24 mouse cellular contexts compared by ENCODE assay signal in genomic region chr3:36263873-36264272, GRCm38 (mm10). TPM values are rescaled to one million over a fixed set of nuclear protein-coding genes. Genes with fewer than 3 reads are reported as not detected.
A peak's percentile ranks its signal among the peaks of the same experiment; 100 is the strongest.
DNase-seq lines count a peak whose midpoint lies in the region; ATAC-seq and TF ChIP-seq lines count a peak whose summit lies in the region.
"Had no signal": no experiment of that assay in that cellular context is flagged by ENCODE, and none has a peak within 500 bp of the region (broad histone marks: within the 10 kb centered on the region; RNA-seq: fewer than 3 reads in every experiment).

No protein-coding gene starts in this region.

- H3K4me1 ChIP-seq in lung, embryonic 14.5 days (ENCODE audit: insufficient read depth) = no peaks in the 10 kb centered on the region
- H3K4me1 ChIP-seq: embryonic facial prominence, embryonic 10.5 days; limb, embryonic 10.5 days; liver, embryonic 15.5 days; midbrain, embryonic 10.5 days had no signal

- H3K9ac ChIP-seq in lung, embryonic 14.5 days = no peak overlapping the region
- H3K9ac ChIP-seq: hindbrain, embryonic 13.5 days; liver, embryonic 15.5 days had no signal

- no peak for TF ChIP-seq CTCF in lung, embryonic 14.5 days (IDR thresholded peaks at IDR 0.05; ENCODE audit: low read depth)
- no peak for TF ChIP-seq CTCF in brain, embryonic 14.5 days (IDR thresholded peaks at IDR 0.05; ENCODE audit: borderline replicate concordance, extremely low read depth, insufficient read depth, insufficient read length)

- WGBS in lung, embryonic 14.5 days = 56% methylated on average over 11 of the region's 11 CpGs

- 0 out of 2 replicates have a peak, but pooled peaks have one; percentile 44 for ATAC-seq in lung, embryonic 14.5 days (ENCODE audit: insufficient read depth)

- no peaks in the 10 kb centered on the region for H3K36me3 ChIP-seq in lung, embryonic 14.5 days (ENCODE audit: insufficient read depth)
- H3K36me3 ChIP-seq: embryonic facial prominence, embryonic 10.5 days; hindbrain, embryonic 13.5 days; limb, embryonic 10.5 days; liver, embryonic 15.5 days; midbrain, embryonic 10.5 days had no signal

- H3K4me3 ChIP-seq in lung, embryonic 14.5 days (ENCODE audit: low read depth, low read length) = no peak overlapping the region
- H3K4me3 ChIP-seq: embryonic facial prominence, embryonic 10.5 days; hindbrain, embryonic 13.5 days; limb, embryonic 10.5 days; liver, embryonic 15.5 days; midbrain, embryonic 10.5 days had no signal

- H3K27me3 ChIP-seq in lung, embryonic 14.5 days (ENCODE audit: insufficient read depth, low read length) = no peaks in the 10 kb centered on the region
- H3K27me3 ChIP-seq: hindbrain, embryonic 13.5 days; liver, embryonic 15.5 days had no signal

- H3K27ac ChIP-seq in lung, embryonic 14.5 days (ENCODE audit: low read depth) = no peak overlapping the region
- H3K27ac ChIP-seq: embryonic facial prominence, embryonic 10.5 days; hindbrain, embryonic 13.5 days; limb, embryonic 10.5 days; liver, embryonic 15.5 days; midbrain, embryonic 10.5 days had no signal

- peak; percentile 59 for DNase-seq in lung, embryonic 14.5 days
- DNase-seq in lung, postnatal 36 days = no peak
- peak; percentile 13 for DNase-seq in brain, adult 2 months (ENCODE audit: low read depth, low spot score)
- peak; percentile 61 for DNase-seq in brain, embryonic 14.5 days (ENCODE audit: low read depth)
- peak; percentile 31 for DNase-seq in lung, postnatal 10 days
- no peak for DNase-seq in c-Kit-positive CD71-positive TER-119-positive erythroid progenitor cells, embryonic 14.5 days (ENCODE audit: low spot score)
- no peak for DNase-seq in urinary bladder, postnatal 25 days (ENCODE audit: low spot score)
- DNase-seq: adrenal gland, adult 2 months; cerebellum, adult 9-10 months; kidney, adult 18-20 months; kidney, postnatal 4 days; liver; right cerebral cortex, postnatal 25 days; thymus, postnatal 14 days had no signal

- H3K4me2 ChIP-seq in lung, embryonic 14.5 days = no peak overlapping the region
- H3K4me2 ChIP-seq: hindbrain, embryonic 13.5 days; liver, embryonic 15.5 days had no signal

- no peaks in the 10 kb centered on the region for H3K9me3 ChIP-seq in lung, embryonic 14.5 days (ENCODE audit: low read depth, low read length)
- H3K9me3 ChIP-seq: embryonic facial prominence, embryonic 10.5 days; hindbrain, embryonic 13.5 days; limb, embryonic 10.5 days; liver, embryonic 15.5 days; midbrain, embryonic 10.5 days had no signal

- no peak for TF ChIP-seq POLR2A in brain, embryonic 14.5 days (IDR thresholded peaks at IDR 0.05; ENCODE audit: borderline replicate concordance, extremely low read depth, insufficient read depth, insufficient read length, poor library complexity, severe bottlenecking)

RNA-seq across cellular contexts. Expression of gene Qrfpr, which starts 41.8 kb away (rescaled TPM):
- polyA plus RNA-seq in lung, embryonic 14.5 days (2014; fragmentation: Nextera tagmentation; extraction: Ambion mirVana) = 0.13 TPM in 1 of 2 replicates, not detected in the other
- 1.4 and 1.5 TPM in 2 replicates for polyA plus RNA-seq in brain, embryonic 14.5 days (2012; rRNA removed)
- polyA plus RNA-seq: adrenal gland, adult 2 months; C2C12; embryonic facial prominence, embryonic 10.5 days; heart, embryonic 14.5 days; kidney, embryonic 16.5 days; liver, embryonic 15.5 days; midbrain, embryonic 10.5 days; neural tube, embryonic 11.5 days; stomach, embryonic 14.5 days had no signal

Comparison
In these comparisons a context has a peak if more than half of its experiments do, and no peak if none do; other contexts are left out.
1. DNase-seq: peak in lung, embryonic 14.5 days (single experiment), brain, adult 2 months (single experiment), brain, embryonic 14.5 days (single experiment) and lung, postnatal 10 days (single experiment); none in lung, postnatal 36 days (single experiment), c-Kit-positive CD71-positive TER-119-positive erythroid progenitor cells, embryonic 14.5 days (single experiment) and urinary bladder, postnatal 25 days (single experiment).